Mouse (Mus musculus) left cerebral cortex, adult 8-10 months (tissue): ENCODE measurements around the gene Ntrk3. TPM values are rescaled to one million over a fixed set of nuclear protein-coding genes. Genes with fewer than 3 reads are reported as not detected.

Source experiments
- DNase-seq, 2 experiments: peaks; one replicate each; pipeline ENCODE4 v3.0.0; 2022; ENCODE audit warnings: low spot score in 2 of 2
- total RNA-seq, 4 experiments: library from RNA; stranded (reverse); gene quantifications; 2 replicates each; pipeline ENCODE4 v1.2.4; 2022

Gene Ntrk3
- total RNA-seq, 4 experiments from 2014 or later, result 128 to 161 (median 134) TPM

DNA sequence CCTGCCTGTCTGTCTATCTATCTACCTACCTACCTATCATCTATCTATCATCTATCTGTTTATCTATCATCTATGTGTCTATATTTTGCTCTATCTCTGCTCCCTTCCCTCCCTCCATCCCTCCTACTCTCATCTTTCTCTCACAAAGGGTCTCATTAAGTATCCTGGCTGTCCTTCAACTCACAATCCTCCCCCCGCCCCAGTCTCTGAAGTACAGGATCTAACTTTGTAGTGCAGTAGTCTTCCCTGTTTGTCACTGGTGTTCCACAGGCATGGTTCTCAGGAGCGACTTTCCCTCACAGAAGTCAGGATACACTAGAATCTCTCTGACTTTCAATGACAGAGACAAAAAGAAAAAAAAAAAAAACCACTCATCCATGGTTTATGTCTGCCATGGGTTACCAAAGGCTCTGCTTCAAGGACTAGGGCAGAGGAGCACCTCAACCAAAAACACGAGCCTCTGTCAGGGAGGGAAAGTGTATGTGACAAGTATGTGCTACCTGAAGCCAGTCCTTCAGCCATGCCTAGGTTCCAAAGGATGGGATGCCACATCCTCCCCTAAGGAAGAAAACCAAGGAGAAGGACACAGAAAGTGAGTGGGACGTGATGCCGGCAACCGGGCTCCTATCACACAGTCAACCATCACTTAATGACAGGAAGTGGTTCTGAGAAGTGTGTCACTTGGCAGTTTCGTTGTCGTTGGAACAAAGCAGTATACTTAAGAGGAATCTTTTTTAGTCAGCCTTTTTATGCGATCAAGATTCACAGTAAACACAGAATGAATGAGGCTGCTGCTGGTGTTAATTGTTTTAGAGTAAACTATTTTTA lies 16.6 kb downstream of the Ntrk3 start:
- no peak for DNase-seq

GRCm38 (mm10) chr7:78719795-78720460 lies 17.9 kb downstream of the Ntrk3 start:
- DNase-seq, result no peak

DNA sequence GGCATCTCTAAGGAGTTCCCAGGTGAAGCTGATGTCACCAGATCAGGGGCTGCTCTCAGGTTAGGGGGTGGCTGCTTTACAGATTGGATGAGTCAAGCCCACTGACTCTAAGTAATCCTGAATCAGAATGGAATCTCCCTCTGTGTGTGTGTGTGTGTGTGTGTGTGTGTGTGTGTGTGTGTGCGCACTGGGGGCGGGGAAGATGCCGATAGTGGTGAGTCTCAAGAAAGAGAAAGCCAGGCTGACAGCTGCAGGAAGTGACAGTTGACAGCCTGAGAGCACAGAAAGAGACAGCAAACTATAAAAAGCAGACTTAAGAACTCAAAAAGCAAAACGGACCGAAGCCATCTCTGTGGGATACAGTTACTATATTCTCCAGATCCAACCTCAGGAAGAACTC lies 18.7 kb downstream of the Ntrk3 start:
- no peak for DNase-seq

- DNase-seq, result peak in 1 of 2 experiments; percentile 86
Observed at GRCm38 (mm10) chr7:78718191-78718609, 19.6 kb downstream of the Ntrk3 start.

DNA sequence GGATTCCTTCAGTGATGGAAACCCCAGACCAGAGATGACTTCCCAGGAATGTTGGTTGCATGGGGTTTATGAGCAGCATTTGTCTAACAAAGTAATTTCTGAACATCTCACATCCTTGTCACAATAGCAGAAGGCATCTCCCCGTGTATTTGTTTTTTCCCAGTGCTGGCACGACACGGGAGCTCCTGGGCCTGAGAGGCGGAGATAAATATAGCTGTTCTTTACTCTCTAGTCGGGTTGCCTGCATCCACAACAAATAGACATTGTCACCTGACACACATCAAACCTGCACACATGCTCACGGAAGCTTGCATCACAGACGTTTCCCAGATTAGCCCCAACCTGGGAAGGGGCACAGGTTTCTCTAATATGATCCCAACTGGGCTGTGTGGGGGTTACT lies 30.1 kb downstream of the Ntrk3 start:
- peak in 1 of 2 experiments; percentile 33 for DNase-seq

DNA sequence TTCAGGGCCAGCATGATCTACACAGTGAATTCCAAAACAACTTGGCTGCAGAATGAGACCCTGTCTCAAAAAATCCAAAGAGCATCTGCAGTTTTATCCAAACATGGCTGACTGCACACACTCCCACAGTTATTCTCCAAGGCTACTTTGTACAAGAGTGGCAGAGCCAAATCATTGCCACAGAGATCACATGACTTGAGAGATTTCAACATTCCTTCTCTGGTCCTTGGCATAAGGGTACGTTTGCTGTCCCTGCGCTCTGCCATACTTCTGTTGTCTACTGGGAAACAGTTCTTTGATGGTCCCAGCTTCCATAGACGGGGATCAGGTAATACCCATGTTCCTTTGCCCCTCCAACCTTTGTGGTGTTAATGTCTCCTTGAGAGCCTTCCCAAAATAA lies 30.7 kb downstream of the Ntrk3 start:
- DNase-seq, result no peak

DNA sequence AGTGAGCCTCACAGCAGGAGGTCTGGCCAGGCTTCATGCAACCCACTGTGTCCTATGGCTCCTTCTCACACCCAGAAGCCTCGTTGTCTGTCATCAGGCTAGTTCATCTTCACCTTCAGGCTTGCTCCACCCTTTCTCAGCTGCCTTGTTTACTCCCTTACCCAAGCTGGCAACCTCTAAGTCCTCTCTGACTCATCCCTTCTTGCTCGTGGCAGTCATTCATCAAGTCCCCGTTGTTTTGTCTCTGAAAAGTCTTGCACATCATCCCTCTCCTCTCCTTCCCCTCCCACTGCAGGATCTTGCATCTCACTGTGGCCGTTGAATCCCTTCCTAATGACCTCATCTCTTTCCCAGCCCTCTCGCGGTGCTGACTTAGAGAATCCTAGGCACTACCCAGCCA lies 35.1 kb downstream of the Ntrk3 start:
- DNase-seq, result no peak

GRCm38 (mm10) chr7:78695200-78695599 lies 42.6 kb downstream of the Ntrk3 start:
- DNase-seq, result no peak

- DNase-seq, result no peak
Observed at GRCm38 (mm10) chr7:78693148-78693547, 44.7 kb downstream of the Ntrk3 start.

GRCm38 (mm10) chr7:78690956-78691355 lies 46.9 kb downstream of the Ntrk3 start:
- peak in 1 of 2 experiments; percentile 73 for DNase-seq

DNA sequence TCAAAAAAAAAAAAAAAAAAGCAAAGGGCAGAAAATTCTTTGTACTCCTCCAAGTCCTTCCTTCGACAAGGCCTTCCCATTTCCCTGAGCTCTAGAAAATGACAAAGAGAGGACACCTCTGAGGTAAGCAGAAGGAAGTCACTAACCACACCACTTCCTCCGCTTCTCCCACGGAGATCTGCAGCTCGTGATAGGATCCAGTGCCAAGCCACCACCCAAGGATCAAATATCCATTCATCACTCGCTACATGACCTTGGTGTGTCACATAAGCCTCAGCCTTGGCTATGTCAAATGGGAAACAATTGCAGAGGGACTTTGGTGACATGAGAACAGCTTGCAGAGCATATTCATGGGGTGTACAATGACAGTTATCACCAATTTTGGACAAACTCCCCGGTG lies 52.9 kb downstream of the Ntrk3 start:
- DNase-seq, result no peak

DNA sequence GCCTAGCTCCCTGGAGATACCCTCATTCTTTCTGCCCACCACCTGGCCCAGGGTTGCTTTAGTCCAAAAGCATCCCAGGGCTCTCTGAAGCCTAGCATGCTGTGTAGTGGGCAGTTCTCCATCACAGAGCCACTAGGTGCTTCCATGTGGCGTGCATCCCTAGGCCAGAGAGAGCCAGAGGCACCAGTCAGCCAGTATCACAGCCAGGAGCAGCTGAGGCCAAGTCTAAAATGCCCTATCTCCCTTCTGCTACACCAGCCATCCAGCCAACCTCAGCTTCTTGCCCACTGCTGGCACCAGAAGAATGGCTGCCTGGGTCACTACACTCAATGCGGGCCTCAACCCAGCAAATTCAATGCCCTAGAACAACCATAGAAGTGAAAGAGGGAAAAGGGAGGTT lies 56.9 kb downstream of the Ntrk3 start:
- no peak for DNase-seq

GRCm38 (mm10) chr7:78669407-78669806 lies 68.4 kb downstream of the Ntrk3 start:
- DNase-seq, result peak in 1 of 2 experiments; percentile 72

GRCm38 (mm10) chr7:78668916-78669315 lies 68.9 kb downstream of the Ntrk3 start:
- DNase-seq, result no peak

- peak in 1 of 2 experiments; percentile 63 for DNase-seq
Observed at GRCm38 (mm10) chr7:78668003-78668635, 69.7 kb downstream of the Ntrk3 start.

GRCm38 (mm10) chr7:78660832-78661231 lies 77.0 kb downstream of the Ntrk3 start:
- DNase-seq, result peak; percentile 23 to 76

DNA sequence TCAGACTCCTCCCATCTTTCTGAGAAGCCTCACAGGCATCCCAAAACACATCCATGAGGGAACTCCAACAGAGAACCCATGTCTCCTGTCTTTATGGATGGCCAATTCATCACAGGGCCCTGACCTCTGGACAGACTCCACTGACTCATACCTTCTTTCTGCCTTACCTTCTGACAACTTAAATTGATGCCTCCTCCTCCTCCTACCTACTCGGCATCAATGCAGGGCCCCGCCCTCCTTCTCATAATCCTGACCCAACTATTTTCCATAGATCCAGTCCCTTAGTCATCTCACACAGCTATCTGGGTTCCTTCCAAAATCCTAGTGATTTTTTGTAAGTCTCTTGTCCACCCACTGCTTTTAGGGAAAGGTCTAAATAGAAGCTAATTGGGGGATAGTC lies 78.0 kb downstream of the Ntrk3 start:
- no peak for DNase-seq

- DNase-seq, result no peak
Observed at GRCm38 (mm10) chr7:78658026-78658425, 79.8 kb downstream of the Ntrk3 start.

GRCm38 (mm10) chr7:78656181-78656580 lies 81.6 kb downstream of the Ntrk3 start:
- DNase-seq, result no peak

DNA sequence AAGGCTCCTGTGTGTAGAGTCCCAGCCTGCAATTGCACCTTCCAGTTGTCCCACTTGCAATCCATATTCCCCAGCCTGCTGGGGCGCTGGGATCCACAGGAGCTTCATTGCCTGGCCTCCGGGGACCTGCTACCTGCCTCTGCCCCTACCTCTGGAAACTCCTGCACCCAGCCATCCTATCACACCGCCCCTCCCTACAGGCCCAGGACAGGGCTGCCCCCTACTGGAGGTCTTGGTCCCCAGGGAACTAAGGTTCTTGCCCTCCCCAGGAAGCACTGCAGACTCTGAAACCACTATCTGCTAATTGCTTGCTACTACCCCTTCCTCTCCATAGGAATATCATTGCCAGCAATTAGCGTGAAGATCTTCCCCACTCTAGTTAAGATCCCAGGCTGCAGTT lies 84.1 kb downstream of the Ntrk3 start:
- no peak for DNase-seq

DNA sequence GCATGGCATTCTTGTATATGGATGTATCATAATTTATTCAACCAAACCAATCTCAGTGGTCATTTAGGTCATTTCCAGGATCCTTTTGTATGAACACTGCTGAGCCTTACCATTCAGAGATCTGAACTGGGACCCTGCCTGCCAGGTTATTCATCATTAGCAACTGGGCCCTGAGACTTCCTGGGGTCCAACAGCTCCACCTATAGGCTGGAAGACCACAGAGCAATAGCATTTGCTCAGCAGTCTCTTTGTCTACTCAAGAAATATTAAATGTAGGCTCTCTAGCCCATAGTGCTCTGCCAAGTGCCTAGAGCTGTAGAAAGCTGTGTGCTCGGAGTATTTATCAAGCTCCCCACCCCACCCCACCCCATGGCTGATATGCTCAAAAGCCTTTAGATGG lies 85.5 kb downstream of the Ntrk3 start:
- DNase-seq, result no peak

DNA sequence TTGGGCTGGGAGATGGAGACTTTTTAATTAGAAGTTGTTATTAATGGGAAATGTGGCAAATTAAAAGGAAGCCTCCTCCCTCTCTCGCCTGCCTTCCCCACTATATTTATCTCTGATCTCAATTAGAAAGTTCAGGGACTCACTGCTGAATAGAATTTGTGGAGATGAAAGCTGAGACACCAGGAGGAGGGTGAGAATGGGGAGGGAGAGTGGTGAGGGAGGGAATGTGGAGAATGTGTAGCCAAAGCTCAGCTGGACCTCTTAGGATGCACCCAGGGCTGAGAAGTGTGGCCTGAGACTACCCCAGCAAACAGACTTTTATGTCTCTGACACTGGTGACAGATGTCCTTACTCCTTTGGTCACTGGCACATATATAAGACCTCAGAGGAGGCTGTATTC lies 86.3 kb downstream of the Ntrk3 start:
- DNase-seq, result no peak
